Mouse (Mus musculus) CH12.LX (cell line): ENCODE results near the gene Ttc30a2.

ENCODE experiments used
- CTCF ChIP-seq, 2 experiments: IDR thresholded peaks in 1 of 2; conservative IDR thresholded peaks in 1 of 2; 2 replicates each; pipeline ENCODE4 v1.5.1; 2011 to 2012; ENCODE audit warnings: low read depth in 2 of 2, low read length in 2 of 2, improper control_type of control experiment in 1 of 2, inconsistent platforms in 1 of 2, mild to moderate bottlenecking in 1 of 2, moderate library complexity in 1 of 2
- E2F4 ChIP-seq: IDR thresholded peaks from 2 replicates; pipeline ENCODE4 v1.6.1; 2011; ENCODE audit warnings: low read depth, low read length, improper control_type of control experiment; ENCODE audit not compliant: insufficient replicate concordance
- EP300 ChIP-seq: IDR thresholded peaks from 2 replicates; pipeline ENCODE4 v1.6.1; 2011; ENCODE audit warnings: low read length, improper control_type of control experiment
- ETS1 ChIP-seq: conservative IDR thresholded peaks from 2 replicates; pipeline ENCODE4 v1.6.1; 2012; ENCODE audit warnings: low read depth, mild to moderate bottlenecking, inconsistent platforms, low read length, improper control_type of control experiment, moderate library complexity
- KAT2A ChIP-seq: IDR thresholded peaks from 2 replicates; pipeline ENCODE4 v1.6.1; 2012; ENCODE audit warnings: low read length, improper control_type of control experiment, inconsistent platforms; ENCODE audit not compliant: insufficient replicate concordance
- ZC3H11A ChIP-seq: IDR thresholded peaks from 2 replicates; pipeline ENCODE4 v1.6.1; 2012; ENCODE audit warnings: low read depth, mild to moderate bottlenecking, inconsistent platforms, low read length, improper control_type of control experiment

DNA sequence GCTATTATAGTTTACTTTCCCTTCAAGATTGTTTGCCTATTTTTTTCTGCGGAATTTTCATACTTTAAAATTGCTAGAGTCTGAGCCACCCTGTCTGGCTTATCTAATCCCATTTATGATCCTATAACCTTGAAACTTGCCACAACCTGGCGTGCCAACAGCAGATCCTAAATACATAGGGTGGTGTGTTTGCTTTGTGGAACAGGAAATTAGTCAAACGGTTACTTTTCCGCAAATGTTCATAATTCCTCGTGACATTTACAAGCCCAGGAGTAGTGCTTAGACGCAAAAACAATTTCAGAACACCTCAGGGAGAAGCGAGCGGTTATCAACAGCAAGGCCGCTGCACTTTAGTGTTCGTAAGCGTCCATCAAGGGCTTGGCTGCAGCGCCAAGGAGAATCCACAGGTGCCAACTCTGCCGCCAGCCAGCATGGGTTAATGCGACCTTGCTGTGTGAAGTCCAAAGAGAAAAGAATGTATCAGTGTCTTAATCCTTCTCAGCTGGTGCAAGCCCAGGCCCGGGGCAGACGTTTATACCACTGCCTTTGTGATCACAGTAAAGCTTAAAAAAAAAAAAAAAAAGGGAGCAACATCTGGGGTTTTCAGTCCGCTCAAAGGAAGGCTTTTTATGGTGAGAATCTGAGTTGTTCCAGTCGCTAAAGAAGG is 18.7 kb downstream of the Ttc30a2 start:
- TF ChIP-seq ETS1: no peak
- TF ChIP-seq CTCF (conservative IDR thresholded peaks at IDR 0.05 in 1 of 2, IDR thresholded peaks at IDR 0.05 in 1 of 2; ENCODE audit: low read depth in 2 of 2, low read length in 2 of 2): no peak
- no peak for TF ChIP-seq E2F4
- no peak for TF ChIP-seq KAT2A
- TF ChIP-seq ZC3H11A: no peak
- TF ChIP-seq EP300: no peak
